Mouse (Mus musculus): ENCODE data around the gene Kdm5c. TPM values are rescaled to one million over a fixed set of nuclear protein-coding genes. Genes with fewer than 3 reads are reported as not detected.

Kdm5c gene
- 32.0 and 45.3 TPM in 2 replicates for polyA plus RNA-seq (2012; rRNA removed)

DNA sequence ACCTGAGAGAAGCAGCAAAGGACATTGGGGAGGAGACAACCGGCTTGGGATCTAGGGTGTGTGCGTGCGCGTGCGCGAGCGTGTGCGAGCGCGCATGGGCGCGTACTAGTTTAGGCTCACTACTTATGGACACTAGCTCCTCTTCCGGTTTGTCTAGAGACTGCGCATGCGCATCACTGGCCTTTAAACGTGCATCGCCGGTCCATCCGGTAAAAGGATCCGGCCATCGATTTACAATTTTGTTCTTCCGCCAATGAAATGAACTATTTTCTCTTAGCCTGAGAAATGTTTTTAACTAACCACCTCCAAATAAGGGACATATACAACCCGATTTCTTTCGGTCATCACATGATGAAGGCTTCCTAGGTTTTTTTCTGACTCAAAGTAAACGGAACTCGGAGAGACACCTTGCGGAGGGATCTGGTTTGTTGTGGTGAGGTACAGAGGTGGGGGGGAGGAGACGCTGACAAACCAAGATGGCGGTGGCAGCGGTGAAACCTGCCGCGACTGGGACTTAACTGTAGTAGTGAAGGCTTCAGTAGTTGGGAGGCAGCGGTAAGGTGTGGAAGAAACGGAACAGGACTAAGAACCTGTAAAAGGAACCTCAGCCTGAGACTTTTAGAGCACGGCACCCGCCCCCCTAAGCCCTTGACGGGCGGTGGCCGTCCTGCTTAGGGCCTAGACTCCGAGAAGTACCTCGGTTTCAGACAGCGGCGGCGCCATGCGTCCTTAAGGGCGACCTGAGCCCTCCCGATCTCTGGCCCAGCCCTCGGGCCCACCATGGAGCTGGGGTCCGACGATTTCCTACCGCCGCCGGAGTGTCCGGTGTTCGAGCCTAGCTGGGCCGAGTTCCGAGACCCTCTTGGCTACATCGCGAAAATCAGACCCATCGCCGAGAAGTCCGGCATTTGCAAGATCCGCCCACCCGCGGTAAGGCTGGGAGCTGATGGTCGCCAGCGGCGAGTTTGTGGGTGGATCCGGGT is at the start of gene Kdm5c:
Kdm5c (plus strand) TSS at position 240 of the 983 bp plus-strand sequence.
- no peaks in the 10 kb centered on the region for H3K27me3 ChIP-seq (ENCODE audit: control insufficient read depth, insufficient read depth, low read length)
- 1% methylated on average over 69 of the region's 69 CpGs for WGBS
- peak within 1 kb of the TSS; percentile 77 for H3K4me3 ChIP-seq (replicated peaks; ENCODE audit: insufficient read depth, low read depth, low read length)
- no peaks in the 10 kb centered on the region for H3K4me1 ChIP-seq (ENCODE audit: control insufficient read depth, insufficient read depth, low read length)
- TF ChIP-seq CTCF (IDR thresholded peaks at IDR 0.05; ENCODE audit: borderline replicate concordance, insufficient read depth, low read depth, low read length) = no peak
- no peak; the same call in 1 of the 2 replicates for TF ChIP-seq POLR2A (IDR thresholded peaks at IDR 0.05; ENCODE audit: borderline replicate concordance, insufficient read depth, low read length)
- H3K27ac ChIP-seq (ENCODE audit: insufficient read depth, low read length) = peak within 1 kb of the TSS; percentile 67
- peak; percentile 96 to 97 for DNase-seq

DNA sequence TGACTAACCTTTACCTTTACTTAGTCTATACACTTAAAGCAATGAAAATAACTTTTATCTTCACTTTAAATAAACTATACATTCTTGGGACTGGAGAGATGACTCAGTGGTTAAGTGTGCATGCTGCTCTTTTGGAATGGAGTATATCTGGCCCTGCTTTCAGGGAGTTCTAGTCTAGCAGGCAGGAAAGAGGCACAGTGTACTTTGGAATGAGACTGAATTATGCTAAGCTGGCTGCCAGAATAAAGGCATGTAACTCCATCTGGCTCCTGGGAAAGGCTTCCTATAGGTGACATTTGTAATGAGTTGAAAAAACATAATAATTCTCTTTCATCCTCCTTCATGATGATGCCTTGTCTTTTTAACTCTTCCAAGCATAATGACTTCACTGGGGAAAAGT is 45.7 kb upstream of the Kdm5c start:
- no peak overlapping the region for H3K27ac ChIP-seq (ENCODE audit: insufficient read depth, low read length)
- H3K4me3 ChIP-seq (replicated peaks; ENCODE audit: insufficient read depth, low read depth, low read length) = no peak overlapping the region
- DNase-seq = no peak
- H3K4me1 ChIP-seq (ENCODE audit: control insufficient read depth, insufficient read depth, low read length) = peaks cover under 1% of the 10 kb centered on the region; the same call in 1 of the 2 replicates
- no peak for TF ChIP-seq POLR2A (IDR thresholded peaks at IDR 0.05; ENCODE audit: borderline replicate concordance, insufficient read depth, low read length)
- TF ChIP-seq CTCF (IDR thresholded peaks at IDR 0.05; ENCODE audit: borderline replicate concordance, insufficient read depth, low read depth, low read length) = no peak
- no peaks in the 10 kb centered on the region for H3K27me3 ChIP-seq (ENCODE audit: control insufficient read depth, insufficient read depth, low read length)

DNA sequence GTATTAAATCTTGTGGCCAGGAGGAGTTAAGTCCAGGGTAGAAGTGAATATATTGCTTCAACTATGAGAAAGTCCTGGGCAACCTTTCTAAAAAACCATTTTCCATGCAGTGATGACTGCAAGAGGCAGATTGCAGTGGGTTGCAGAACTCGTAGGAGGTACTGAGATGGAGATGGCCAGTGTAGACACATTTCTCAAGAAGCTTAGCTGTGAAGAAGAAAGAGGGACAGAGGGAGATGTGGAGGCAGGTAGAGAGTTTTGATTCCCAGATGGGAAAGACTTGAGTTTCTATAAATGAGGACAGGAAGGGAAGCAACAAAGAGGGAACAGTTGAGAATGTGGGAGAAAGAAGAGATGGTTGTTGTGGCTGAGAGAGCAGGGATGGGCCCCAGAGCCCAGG is 41.6 kb upstream of the Kdm5c start:
- no peaks in the 10 kb centered on the region for H3K27me3 ChIP-seq (ENCODE audit: control insufficient read depth, insufficient read depth, low read length)
- no peak overlapping the region for H3K4me3 ChIP-seq (replicated peaks; ENCODE audit: insufficient read depth, low read depth, low read length)
- TF ChIP-seq POLR2A (IDR thresholded peaks at IDR 0.05; ENCODE audit: borderline replicate concordance, insufficient read depth, low read length) = no peak
- TF ChIP-seq CTCF (IDR thresholded peaks at IDR 0.05; ENCODE audit: borderline replicate concordance, insufficient read depth, low read depth, low read length) = no peak
- 60% methylated on average over 1 of the region's 1 CpGs for WGBS
- peaks cover 11% of the 10 kb centered on the region for H3K4me1 ChIP-seq (ENCODE audit: control insufficient read depth, insufficient read depth, low read length)
- no peak for DNase-seq
- H3K27ac ChIP-seq (ENCODE audit: insufficient read depth, low read length) = no peak overlapping the region

DNA sequence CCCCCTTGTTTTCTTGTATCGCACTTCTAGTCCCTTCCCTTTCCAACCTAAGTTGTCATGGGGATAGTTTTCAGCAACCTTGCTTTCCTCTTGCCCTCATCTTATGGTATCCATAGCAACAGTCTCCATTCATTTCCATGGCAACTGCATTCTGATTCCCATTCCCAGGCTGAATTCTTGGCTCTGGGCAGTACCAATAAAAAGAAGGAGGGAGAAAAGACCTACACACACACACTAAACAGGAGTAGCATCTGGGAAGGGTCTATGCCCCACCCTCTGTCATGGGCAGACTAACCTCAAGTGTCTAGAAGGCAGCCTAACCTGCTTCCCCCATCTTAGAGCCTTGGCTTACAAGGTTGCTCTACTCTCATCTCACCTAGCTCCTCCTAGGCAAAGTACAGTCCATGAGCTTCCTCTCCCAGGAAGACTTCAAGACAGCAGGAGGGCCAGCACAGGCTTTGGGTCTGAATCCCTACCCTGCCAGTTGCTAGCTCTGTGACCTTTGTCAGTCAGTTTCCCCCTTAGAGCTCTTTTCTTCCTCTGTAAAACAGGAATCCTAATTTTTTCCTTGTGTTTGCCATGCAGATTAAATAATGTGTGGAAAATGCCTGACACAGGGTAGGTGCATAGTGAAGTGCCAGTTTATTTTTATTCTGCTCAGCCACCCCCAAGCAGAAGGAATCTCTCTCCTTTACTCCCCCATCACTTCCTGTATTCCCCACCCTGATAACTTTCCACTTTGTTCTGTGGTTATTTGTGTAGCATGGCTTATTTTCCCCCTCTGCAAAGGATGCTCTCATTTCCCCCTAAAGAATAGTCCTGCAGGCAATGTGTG is 34.8 kb upstream of the Kdm5c start:
- no peak overlapping the region for H3K27ac ChIP-seq (ENCODE audit: insufficient read depth, low read length)
- H3K4me3 ChIP-seq (replicated peaks; ENCODE audit: insufficient read depth, low read depth, low read length) = no peak overlapping the region
- peaks cover 19% of the 10 kb centered on the region for H3K4me1 ChIP-seq (ENCODE audit: control insufficient read depth, insufficient read depth, low read length)
- no peaks in the 10 kb centered on the region for H3K27me3 ChIP-seq (ENCODE audit: control insufficient read depth, insufficient read depth, low read length)
- DNase-seq = no peak
- TF ChIP-seq CTCF (IDR thresholded peaks at IDR 0.05; ENCODE audit: borderline replicate concordance, insufficient read depth, low read depth, low read length) = no peak
- TF ChIP-seq POLR2A (IDR thresholded peaks at IDR 0.05; ENCODE audit: borderline replicate concordance, insufficient read depth, low read length) = no peak
- 26% methylated on average over 1 of the region's 1 CpGs for WGBS

DNA sequence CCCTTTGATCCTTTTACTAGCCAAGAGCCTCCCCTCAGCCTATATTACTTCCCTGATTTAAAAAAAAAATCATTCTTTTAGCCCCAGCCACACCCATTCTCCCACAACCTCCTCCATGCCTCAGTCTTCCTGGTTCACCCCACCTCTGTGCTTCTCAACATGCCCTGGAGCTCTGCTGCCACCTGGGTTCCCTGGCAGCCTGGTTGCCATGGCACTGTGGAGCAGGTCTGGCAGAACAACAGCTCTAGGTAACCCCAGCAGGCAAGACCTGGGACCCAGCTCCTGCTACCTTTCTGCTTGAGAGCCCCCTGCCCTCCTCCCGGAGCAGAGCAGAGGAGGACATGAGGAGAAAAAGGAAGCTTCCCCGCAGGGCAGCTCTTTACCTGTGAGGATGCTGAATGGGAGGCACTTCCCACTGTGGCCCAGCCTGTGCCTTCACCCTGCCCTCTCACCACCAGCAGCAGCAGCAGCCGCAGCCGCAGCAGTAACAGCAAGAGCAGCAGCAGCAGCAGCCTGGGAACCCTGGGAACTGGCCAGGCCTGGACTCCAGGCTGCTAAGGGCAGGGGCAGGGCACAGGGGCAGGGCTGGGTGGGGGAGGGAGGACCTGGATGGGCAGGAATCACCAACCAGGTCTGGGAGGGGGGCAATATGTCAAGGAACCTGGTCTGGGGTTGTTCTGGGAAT is 30.9 kb upstream of the Kdm5c start:
- peak overlapping the region; percentile 28; the same call in 1 of the 2 replicates for H3K27ac ChIP-seq (ENCODE audit: insufficient read depth, low read length)
- TF ChIP-seq POLR2A (IDR thresholded peaks at IDR 0.05; ENCODE audit: borderline replicate concordance, insufficient read depth, low read length) = no peak
- peak; percentile 35; the same call in 1 of the 2 replicates for TF ChIP-seq CTCF (IDR thresholded peaks at IDR 0.05; ENCODE audit: borderline replicate concordance, insufficient read depth, low read depth, low read length)
- DNase-seq = peak; percentile 51 to 64
- no peaks in the 10 kb centered on the region for H3K27me3 ChIP-seq (ENCODE audit: control insufficient read depth, insufficient read depth, low read length)
- peaks cover 12% of the 10 kb centered on the region for H3K4me1 ChIP-seq (ENCODE audit: control insufficient read depth, insufficient read depth, low read length)
- no peak overlapping the region for H3K4me3 ChIP-seq (replicated peaks; ENCODE audit: insufficient read depth, low read depth, low read length)
- WGBS = 18% methylated on average over 4 of the region's 4 CpGs

DNA sequence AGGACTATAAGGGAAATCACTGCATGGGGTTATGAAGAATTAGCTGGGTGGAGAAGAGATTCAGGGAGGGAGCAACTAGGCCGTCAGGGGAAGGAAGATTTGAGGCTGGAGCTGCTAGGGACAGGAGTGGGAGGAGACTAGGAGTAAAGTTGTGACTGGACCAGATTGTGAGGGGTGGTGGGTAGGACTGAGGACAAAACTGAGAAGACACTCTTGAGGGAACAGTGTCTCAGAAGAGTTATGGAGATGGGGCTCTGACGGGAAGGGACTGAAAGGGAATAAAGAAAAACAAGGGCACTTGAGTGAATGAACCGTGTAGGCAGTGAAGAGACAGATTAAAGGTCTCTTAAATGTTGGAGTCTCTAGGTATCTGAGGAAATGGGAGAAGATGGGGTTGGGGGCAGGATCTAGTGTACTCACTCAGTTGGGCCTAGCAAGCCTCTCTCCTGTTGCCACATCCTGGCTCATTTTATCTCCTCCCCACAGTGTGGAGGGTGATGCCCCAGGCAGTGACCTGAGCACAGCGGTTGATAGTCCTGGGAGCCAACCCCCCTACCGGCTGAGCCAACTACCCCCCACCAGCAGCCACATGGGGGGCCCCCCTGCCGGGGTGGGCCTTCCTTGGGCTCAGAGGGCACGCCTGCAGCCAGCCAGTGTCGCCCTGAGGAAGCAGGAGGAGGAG is 30.3 kb upstream of the Kdm5c start:
- TF ChIP-seq CTCF (IDR thresholded peaks at IDR 0.05; ENCODE audit: borderline replicate concordance, insufficient read depth, low read depth, low read length) = no peak
- no peak for TF ChIP-seq POLR2A (IDR thresholded peaks at IDR 0.05; ENCODE audit: borderline replicate concordance, insufficient read depth, low read length)
- DNase-seq = no peak
- peaks cover 12% of the 10 kb centered on the region for H3K4me1 ChIP-seq (ENCODE audit: control insufficient read depth, insufficient read depth, low read length)
- H3K27me3 ChIP-seq (ENCODE audit: control insufficient read depth, insufficient read depth, low read length) = no peaks in the 10 kb centered on the region
- H3K4me3 ChIP-seq (replicated peaks; ENCODE audit: insufficient read depth, low read depth, low read length) = no peak overlapping the region
- 31% methylated on average over 8 of the region's 8 CpGs for WGBS
- 0 out of 2 replicates have a peak overlapping the region, but pooled peaks have one; percentile 36 for H3K27ac ChIP-seq (ENCODE audit: insufficient read depth, low read length)

All from cerebellum, adult 2 months (tissue).